Mouse (Mus musculus): ENCODE data around the gene Heg1. TPM values are rescaled to one million over a fixed set of nuclear protein-coding genes. Genes with fewer than 3 reads are reported as not detected.

The Heg1 gene
- total RNA-seq, 2 experiments from 2014 or later: 48.0 to 56.4 TPM

- no peak for DNase-seq
- intact Hi-C loops (cut with DNase I; ENCODE audit: low total_unique reads): no loop called here
Measured at GRCm38 (mm10) chr16:33675848-33676184, 8.4 kb upstream of the Heg1 start.

- no peak for DNase-seq
- intact Hi-C loops (cut with DNase I; ENCODE audit: low total_unique reads): no loop called here
Measured at GRCm38 (mm10) chr16:33676347-33677312, 7.5 kb upstream of the Heg1 start.

GRCm38 (mm10) chr16:33677313-33677690 is 6.9 kb upstream of the Heg1 start:
- DNase-seq: no peak
- intact Hi-C loops (cut with DNase I; ENCODE audit: low total_unique reads): no loop called here

GRCm38 (mm10) chr16:33677901-33678300 is 6.3 kb upstream of the Heg1 start:
- intact Hi-C loops (cut with DNase I; ENCODE audit: low total_unique reads): no loop called here
- DNase-seq: peak; percentile 59

GRCm38 (mm10) chr16:33680271-33680670 is 3.9 kb upstream of the Heg1 start:
- intact Hi-C loops (cut with DNase I; ENCODE audit: low total_unique reads): no loop called here
- no peak for DNase-seq

- intact Hi-C loops (cut with DNase I; ENCODE audit: low total_unique reads): no loop called here
- DNase-seq: no peak
Measured at GRCm38 (mm10) chr16:33680816-33681215, 3.4 kb upstream of the Heg1 start.

- no peak for DNase-seq
- intact Hi-C loops (cut with DNase I; ENCODE audit: low total_unique reads): no loop called here
Measured at GRCm38 (mm10) chr16:33681661-33682060, 2.5 kb upstream of the Heg1 start.

GRCm38 (mm10) chr16:33682651-33683050 is 1.5 kb upstream of the Heg1 start:
- intact Hi-C loops (cut with DNase I; ENCODE audit: low total_unique reads): no loop called here
- no peak for DNase-seq

GRCm38 (mm10) chr16:33683206-33684161 is 686 bp upstream of the Heg1 start:
- DNase-seq: no peak
- intact Hi-C loops (cut with DNase I; ENCODE audit: low total_unique reads): no loop called here

- DNase-seq: no peak
- intact Hi-C loops (cut with DNase I; ENCODE audit: low total_unique reads): no loop called here
Measured at GRCm38 (mm10) chr16:33684703-33685701, 832 bp downstream of the Heg1 start.

- intact Hi-C loops (cut with DNase I; ENCODE audit: low total_unique reads): no loop called here
Measured at GRCm38 (mm10) chr16:33686056-33686455, 1.9 kb downstream of the Heg1 start.

GRCm38 (mm10) chr16:33687724-33688123 is 3.6 kb downstream of the Heg1 start:
- DNase-seq: no peak
- intact Hi-C loops (cut with DNase I; ENCODE audit: low total_unique reads): no loop called here

More at GRCm38 (mm10) chr16:33686056-33686455, 1.9 kb downstream of the Heg1 start:
- no peak for DNase-seq

- intact Hi-C loops (cut with DNase I; ENCODE audit: low total_unique reads): no loop called here
- no peak for DNase-seq
Measured at GRCm38 (mm10) chr16:33690975-33691747, 7.0 kb downstream of the Heg1 start.

- intact Hi-C loops (cut with DNase I; ENCODE audit: low total_unique reads): no loop called here
Measured at GRCm38 (mm10) chr16:33693553-33693952, 9.4 kb downstream of the Heg1 start.

GRCm38 (mm10) chr16:33696811-33697575 is 12.8 kb downstream of the Heg1 start:
- intact Hi-C loops (cut with DNase I; ENCODE audit: low total_unique reads): no loop called here
- no peak for DNase-seq

More at GRCm38 (mm10) chr16:33693553-33693952, 9.4 kb downstream of the Heg1 start:
- no peak for DNase-seq

GRCm38 (mm10) chr16:33697576-33698276 is 13.6 kb downstream of the Heg1 start:
- DNase-seq: no peak
- intact Hi-C loops (cut with DNase I; ENCODE audit: low total_unique reads): no loop called here

GRCm38 (mm10) chr16:33698277-33698790 is 14.2 kb downstream of the Heg1 start:
- intact Hi-C loops (cut with DNase I; ENCODE audit: low total_unique reads): no loop called here
- DNase-seq: no peak
